Mouse (Mus musculus) spleen, adult 18-20 months (tissue): ENCODE results near the gene Tmem14c.
A peak's percentile ranks its signal among the peaks of the same experiment; 100 is the strongest.
"Not testable (repeated sequence)": the region's sequence is repeated elsewhere in the genome, so short reads cannot be mapped to it uniquely, and the experiment has no call there.

Source experiments
- DNase-seq, 2 experiments: peaks; one replicate each; pipeline ENCODE4 v3.0.0; 2022; ENCODE audit warnings: mixed read lengths in 2 of 2

The Tmem14c gene

GRCm38 (mm10) chr13:41015829-41016634 is at the start of gene Tmem14c:
Tmem14c (plus strand) TSS chr13:41016292.
- peak; percentile 89 to 95 for DNase-seq

- no peak for DNase-seq
Observed at GRCm38 (mm10) chr13:40967609-40968008, 48.5 kb upstream of the Tmem14c start.

GRCm38 (mm10) chr13:40968564-40968963 is 47.5 kb upstream of the Tmem14c start:
- no peak for DNase-seq

- no peak for DNase-seq
Observed at GRCm38 (mm10) chr13:40969761-40970390, 46.2 kb upstream of the Tmem14c start.

- DNase-seq: no peak
Observed at GRCm38 (mm10) chr13:40971261-40971660, 44.8 kb upstream of the Tmem14c start.

GRCm38 (mm10) chr13:40971831-40972230 is 44.3 kb upstream of the Tmem14c start:
- DNase-seq: no peak

- DNase-seq: no peak
Observed at GRCm38 (mm10) chr13:40972976-40973375, 43.1 kb upstream of the Tmem14c start.

- peak in 1 of 2 experiments; percentile 46 for DNase-seq
Observed at GRCm38 (mm10) chr13:40977609-40978008, 38.5 kb upstream of the Tmem14c start.

- DNase-seq: no peak
Observed at GRCm38 (mm10) chr13:40978652-40979051, 37.4 kb upstream of the Tmem14c start.

GRCm38 (mm10) chr13:40979321-40979720 is 36.8 kb upstream of the Tmem14c start:
- DNase-seq: no peak

- DNase-seq: no peak
Observed at GRCm38 (mm10) chr13:40982759-40983158, 33.3 kb upstream of the Tmem14c start.

- DNase-seq: no peak
Observed at GRCm38 (mm10) chr13:40986081-40986480, 30.0 kb upstream of the Tmem14c start.

- DNase-seq: not testable (repeated sequence)
Observed at GRCm38 (mm10) chr13:40987608-40988303, 28.3 kb upstream of the Tmem14c start.

- DNase-seq: no peak
Observed at GRCm38 (mm10) chr13:40988418-40988817, 27.7 kb upstream of the Tmem14c start.

- DNase-seq: no peak
Observed at GRCm38 (mm10) chr13:40994487-40995263, 21.4 kb upstream of the Tmem14c start.

- not testable (repeated sequence) for DNase-seq
Observed at GRCm38 (mm10) chr13:40998537-40998936, 17.6 kb upstream of the Tmem14c start.

GRCm38 (mm10) chr13:41000140-41000925 is 15.8 kb upstream of the Tmem14c start:
- peak in 1 of 2 experiments; percentile 16 for DNase-seq

- DNase-seq: peak; percentile 85 to 91
Observed at GRCm38 (mm10) chr13:41000926-41001639, 15.0 kb upstream of the Tmem14c start, which contains the start of gene Pak1ip1. Pak1ip1 (plus strand) TSS chr13:41001023.

- DNase-seq: no peak
Observed at GRCm38 (mm10) chr13:41002001-41002400, 14.1 kb upstream of the Tmem14c start.

GRCm38 (mm10) chr13:41006244-41006643 is 9.8 kb upstream of the Tmem14c start:
- DNase-seq: no peak

- no peak for DNase-seq
Observed at GRCm38 (mm10) chr13:41008271-41008670, 7.8 kb upstream of the Tmem14c start.
